Comparison of ENCODE assay signal across 8 mouse cellular contexts in genomic region chr9:20694721-20695235, GRCm38 (mm10). TPM values are rescaled to one million over a fixed set of nuclear protein-coding genes. Genes with fewer than 3 reads are reported as not detected.
DNase-seq lines count a peak whose midpoint lies in the region; ATAC-seq and TF ChIP-seq lines count a peak whose summit lies in the region.

No protein-coding gene starts in this region.

- no peak for TF ChIP-seq CTCF in E14TG2a.4 (conservative IDR thresholded peaks at IDR 0.05; ENCODE audit: low read length)
- no peak for TF ChIP-seq CTCF in stomach, postnatal 0 days (IDR thresholded peaks at IDR 0.05; ENCODE audit: low read depth)

- no peaks in the 10 kb centered on the region for H3K9me3 ChIP-seq in E14TG2a.4 (ENCODE audit: low read length)
- H3K9me3 ChIP-seq in forebrain, embryonic 12.5 days: no peaks in the 10 kb centered on the region
- no peaks in the 10 kb centered on the region for H3K9me3 ChIP-seq in liver, embryonic 11.5 days (ENCODE audit: control insufficient read depth, low read length)
- no peaks in the 10 kb centered on the region for H3K9me3 ChIP-seq in stomach, postnatal 0 days (ENCODE audit: control insufficient read depth, low read length)

- H3K4me1 ChIP-seq in E14TG2a.4 (replicated peaks; ENCODE audit: low read depth, low read length): peaks cover 18% of the 10 kb centered on the region
- H3K4me1 ChIP-seq in forebrain, embryonic 12.5 days: peaks cover 48% of the 10 kb centered on the region
- H3K4me1 ChIP-seq in liver, embryonic 11.5 days (replicated peaks; ENCODE audit: control insufficient read depth, insufficient read depth, low read length): no peaks in the 10 kb centered on the region; the same call in 1 of the 2 replicates
- H3K4me1 ChIP-seq in stomach, postnatal 0 days (replicated peaks; ENCODE audit: control insufficient read depth, insufficient read depth): no peaks in the 10 kb centered on the region

- H3K36me3 ChIP-seq in E14TG2a.4 (ENCODE audit: insufficient read depth, low read length): no peaks in the 10 kb centered on the region
- no peaks in the 10 kb centered on the region for H3K36me3 ChIP-seq in forebrain, embryonic 12.5 days (replicated peaks)
- no peaks in the 10 kb centered on the region for H3K36me3 ChIP-seq in liver, embryonic 11.5 days (ENCODE audit: control insufficient read depth, insufficient read depth, low read length)
- H3K36me3 ChIP-seq in stomach, postnatal 0 days (ENCODE audit: control insufficient read depth, insufficient read depth, low read length): no peaks in the 10 kb centered on the region

- intact Hi-C loops in left cerebral cortex, postnatal 10 days (cut with DNase I): no loop called here

- peak overlapping the region; percentile 53 for H3K4me2 ChIP-seq in forebrain, embryonic 12.5 days
- peak overlapping the region; percentile 57 for H3K4me2 ChIP-seq in liver, embryonic 11.5 days
- peak overlapping the region; percentile 55 for H3K4me2 ChIP-seq in stomach, postnatal 0 days (replicated peaks; ENCODE audit: low read depth)

- H3K27me3 ChIP-seq in E14TG2a.4 (ENCODE audit: insufficient read depth, low read length): peaks cover 43% of the 10 kb centered on the region
- H3K27me3 ChIP-seq in forebrain, embryonic 12.5 days: peaks cover 27% of the 10 kb centered on the region
- peaks cover 19% of the 10 kb centered on the region for H3K27me3 ChIP-seq in liver, embryonic 11.5 days (replicated peaks; ENCODE audit: control insufficient read depth, insufficient read depth, low read length)
- no peaks in the 10 kb centered on the region for H3K27me3 ChIP-seq in stomach, postnatal 0 days (ENCODE audit: control insufficient read depth, insufficient read depth, low read length)

- peak overlapping the region; percentile 45 for H3K9ac ChIP-seq in forebrain, embryonic 12.5 days
- H3K9ac ChIP-seq in liver, embryonic 11.5 days (ENCODE audit: low read depth, low read length): no peak overlapping the region
- peak overlapping the region; percentile 35; the same call in 1 of the 2 replicates for H3K9ac ChIP-seq in stomach, postnatal 0 days (ENCODE audit: low read length)

- ATAC-seq in forebrain, embryonic 12.5 days (ENCODE audit: low FRiP score): no peak
- ATAC-seq in liver, embryonic 11.5 days (replicated peaks; ENCODE audit: low FRiP score): no peak
- no peak for ATAC-seq in stomach, postnatal 0 days (ENCODE audit: low FRiP score, low TSS enrichment)

- H3K4me3 ChIP-seq in E14TG2a.4 (replicated peaks; ENCODE audit: low read length): peak overlapping the region; percentile 69
- peak overlapping the region; percentile 26 for H3K4me3 ChIP-seq in forebrain, embryonic 12.5 days (replicated peaks)
- peak overlapping the region; percentile 18 for H3K4me3 ChIP-seq in liver, embryonic 11.5 days (ENCODE audit: low read depth, low read length)
- H3K4me3 ChIP-seq in stomach, postnatal 0 days (ENCODE audit: low read depth, low read length): peak overlapping the region; percentile 29

- no peak for TF ChIP-seq EP300 in stomach, postnatal 0 days (optimal IDR thresholded peaks at IDR 0.05)

- peak overlapping the region; percentile 36; the same call in 1 of the 2 replicates for H3K27ac ChIP-seq in forebrain, embryonic 12.5 days
- H3K27ac ChIP-seq in liver, embryonic 11.5 days (ENCODE audit: low read depth, low read length): no peak overlapping the region
- no peak overlapping the region for H3K27ac ChIP-seq in stomach, postnatal 0 days (replicated peaks)

- 3% methylated on average over 25 of the region's 25 CpGs for WGBS in forebrain, embryonic 12.5 days
- 7% methylated on average over 25 of the region's 25 CpGs for WGBS in liver, embryonic 11.5 days
- 9% methylated on average over 24 of the region's 25 CpGs for WGBS in stomach, postnatal 0 days

- peak; percentile 36 for DNase-seq in embryo, embryonic 10 days (ENCODE audit: low spot score)
- no peak for DNase-seq in embryo, embryonic 10.5 days (ENCODE audit: low spot score)
- DNase-seq in liver, embryonic 11.5 days (ENCODE audit: low spot score): no peak
- DNase-seq in stomach, postnatal 0 days (ENCODE audit: low spot score): peak; percentile 22
- DNase-seq in left cerebral cortex, postnatal 10 days (ENCODE audit: extremely low spot score in 1 of 2, low spot score in 2 of 2): no peak
- DNase-seq in gastrocnemius, adult 18-20 months (ENCODE audit: low spot score): no peak

RNA-seq across cellular contexts. Expression of gene Pin1, which starts 42.9 kb away (rescaled TPM):
- polyA plus RNA-seq in forebrain, embryonic 12.5 days (2016; fragmentation: Nextera tagmentation; extraction: Ambion mirVana): 53.9 and 56.2 TPM in 2 replicates
- polyA plus RNA-seq in liver, embryonic 11.5 days (2014; fragmentation: Nextera tagmentation; extraction: Ambion mirVana): 58.8 and 59.7 TPM in 2 replicates
- 28.2 and 28.7 TPM in 2 replicates for polyA plus RNA-seq in stomach, postnatal 0 days (2015; fragmentation: Nextera tagmentation; extraction: Ambion mirVana)
- total RNA-seq in left cerebral cortex, postnatal 10 days (2021): 10 to 100 TPM; 38.7 to 40.0 TPM
- 10 to 100 TPM; 12.4 to 14.8 TPM for total RNA-seq in gastrocnemius, adult 18-20 months (2021)

RNA-seq across cellular contexts. Expression of gene Fbxl12, which starts 50.2 kb away (rescaled TPM):
- polyA plus RNA-seq in forebrain, embryonic 12.5 days (2016; fragmentation: Nextera tagmentation; extraction: Ambion mirVana): 16.2 and 16.4 TPM in 2 replicates
- polyA plus RNA-seq in liver, embryonic 11.5 days (2014; fragmentation: Nextera tagmentation; extraction: Ambion mirVana): 8.1 and 9.1 TPM in 2 replicates
- polyA plus RNA-seq in stomach, postnatal 0 days (2015; fragmentation: Nextera tagmentation; extraction: Ambion mirVana): 7.2 and 8.2 TPM in 2 replicates
- total RNA-seq in left cerebral cortex, postnatal 10 days (2021): 10 to 100 TPM; 18.0 to 19.5 TPM
- 1 to 10 TPM; 3.7 to 4.6 TPM for total RNA-seq in gastrocnemius, adult 18-20 months (2021)

RNA-seq across cellular contexts. Expression of gene Olfm2, which starts 51.4 kb away (rescaled TPM):
- 35.2 and 36.4 TPM in 2 replicates for polyA plus RNA-seq in forebrain, embryonic 12.5 days (2016; fragmentation: Nextera tagmentation; extraction: Ambion mirVana)
- polyA plus RNA-seq in liver, embryonic 11.5 days (2014; fragmentation: Nextera tagmentation; extraction: Ambion mirVana): 1.2 and 1.3 TPM in 2 replicates
- 2.3 and 2.5 TPM in 2 replicates for polyA plus RNA-seq in stomach, postnatal 0 days (2015; fragmentation: Nextera tagmentation; extraction: Ambion mirVana)
- total RNA-seq in left cerebral cortex, postnatal 10 days (2021): 100 to 1,000 TPM; 221 to 232 TPM
- under 1 TPM in 1 of 2 experiments, not detected in 1; 0.11 TPM for total RNA-seq in gastrocnemius, adult 18-20 months (2021)

RNA-seq across cellular contexts. Expression of gene Ubl5, which starts 52.1 kb away (rescaled TPM):
- 499 and 516 TPM in 2 replicates for polyA plus RNA-seq in forebrain, embryonic 12.5 days (2016; fragmentation: Nextera tagmentation; extraction: Ambion mirVana)
- polyA plus RNA-seq in liver, embryonic 11.5 days (2014; fragmentation: Nextera tagmentation; extraction: Ambion mirVana): 324 and 349 TPM in 2 replicates
- 451 and 481 TPM in 2 replicates for polyA plus RNA-seq in stomach, postnatal 0 days (2015; fragmentation: Nextera tagmentation; extraction: Ambion mirVana)
- 100 to 1,000 TPM; 326 to 331 TPM for total RNA-seq in left cerebral cortex, postnatal 10 days (2021)
- total RNA-seq in gastrocnemius, adult 18-20 months (2021): 100 to 1,000 TPM; 210 to 236 TPM

Comparison
In these comparisons a context has a peak if more than half of its experiments do, and no peak if none do; other contexts are left out.
1. DNase-seq: peak in embryo, embryonic 10 days (single experiment) and stomach, postnatal 0 days (single experiment); none in embryo, embryonic 10.5 days (single experiment), liver, embryonic 11.5 days (single experiment), left cerebral cortex, postnatal 10 days (0 of 2) and gastrocnemius, adult 18-20 months (single experiment).
2. H3K4me3 ChIP-seq: peak in every context shown above with its lines; median percentile 69 in E14TG2a.4; 29 in stomach, postnatal 0 days; 26 in forebrain, embryonic 12.5 days; 18 in liver, embryonic 11.5 days.
3. RNA of gene Olfm2, which starts 51.4 kb away (polyA plus RNA-seq): 35.2 to 36.4 TPM in forebrain, embryonic 12.5 days; 2.3 to 2.5 TPM in stomach, postnatal 0 days and 1.2 to 1.3 TPM in liver, embryonic 11.5 days; every median in the first group is over 10 times any median in the second.
4. Peak in every context shown above with its lines, with median percentiles within 50 percentile points of each other: H3K4me2 ChIP-seq.